Mouse (Mus musculus): ENCODE data around the gene Ugt1a7c. TPM values are rescaled to one million over a fixed set of nuclear protein-coding genes. Genes with fewer than 3 reads are reported as not detected.

The Ugt1a7c gene
- total RNA-seq, 2 experiments from 2014 or later: 0.23 to 0.62 TPM

GRCm38 (mm10) chr1:88261706-88262105 is 166.8 kb downstream of the Ugt1a7c start:
- no peak for DNase-seq

GRCm38 (mm10) chr1:88262255-88262654 is 167.4 kb downstream of the Ugt1a7c start:
- DNase-seq: no peak

DNA sequence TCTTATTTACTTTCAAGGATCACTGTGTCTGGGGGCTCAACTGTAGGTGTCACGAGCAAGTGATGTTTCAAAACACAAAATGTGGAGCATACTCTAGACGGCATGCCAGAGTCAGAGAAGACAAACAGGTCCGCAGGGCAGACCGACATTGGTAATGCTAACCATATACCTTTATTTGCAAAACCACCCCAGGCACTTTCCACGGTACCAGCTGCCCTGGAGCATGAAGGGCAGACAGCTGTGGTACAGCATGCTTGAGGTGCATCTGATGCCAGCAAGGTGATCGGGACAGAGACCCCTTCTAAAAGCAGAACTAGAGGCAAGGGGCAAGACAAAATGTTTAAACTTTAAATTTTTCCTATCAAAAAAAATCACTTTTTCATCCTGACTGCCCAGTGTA is 168.1 kb downstream of the Ugt1a7c start:
- DNase-seq: no peak

GRCm38 (mm10) chr1:88263778-88264177 is 168.9 kb downstream of the Ugt1a7c start:
- DNase-seq: no peak

DNA sequence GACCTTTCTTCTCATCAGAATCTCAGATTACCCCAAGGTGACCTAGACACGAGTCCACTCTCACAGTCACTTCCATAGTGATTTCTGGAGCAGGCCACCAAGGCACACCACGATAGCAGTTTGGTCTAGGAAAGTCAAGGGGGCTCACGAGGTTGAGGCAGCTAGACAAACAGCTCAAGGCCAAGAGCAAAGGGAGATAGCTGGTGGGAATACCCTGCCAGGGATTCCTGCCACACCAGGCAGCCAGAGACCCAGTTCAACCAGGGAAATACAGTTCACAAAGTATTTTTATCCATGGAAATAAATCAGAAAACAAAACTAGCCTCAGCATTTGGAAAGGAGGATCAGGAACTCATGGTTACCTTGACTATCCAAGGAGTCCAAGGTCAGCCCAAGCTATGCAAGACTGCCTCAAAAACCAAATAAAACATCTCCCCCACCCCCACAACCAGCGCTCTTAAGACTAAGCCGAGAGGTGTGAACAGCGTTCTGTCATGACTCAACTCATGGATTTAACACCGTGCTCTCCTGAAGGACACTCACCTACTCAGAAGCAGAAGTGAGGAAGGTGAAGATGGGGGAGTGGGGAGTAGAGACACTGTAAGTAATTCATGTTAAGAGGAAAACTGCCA is 169.5 kb downstream of the Ugt1a7c start:
- DNase-seq: no peak

- no peak for DNase-seq
These were observed 170.0 kb downstream of the Ugt1a7c start for GRCm38 (mm10) chr1:88264869-88265240.

- no peak for DNase-seq
These were observed 171.3 kb downstream of the Ugt1a7c start for GRCm38 (mm10) chr1:88266123-88266522.

DNA sequence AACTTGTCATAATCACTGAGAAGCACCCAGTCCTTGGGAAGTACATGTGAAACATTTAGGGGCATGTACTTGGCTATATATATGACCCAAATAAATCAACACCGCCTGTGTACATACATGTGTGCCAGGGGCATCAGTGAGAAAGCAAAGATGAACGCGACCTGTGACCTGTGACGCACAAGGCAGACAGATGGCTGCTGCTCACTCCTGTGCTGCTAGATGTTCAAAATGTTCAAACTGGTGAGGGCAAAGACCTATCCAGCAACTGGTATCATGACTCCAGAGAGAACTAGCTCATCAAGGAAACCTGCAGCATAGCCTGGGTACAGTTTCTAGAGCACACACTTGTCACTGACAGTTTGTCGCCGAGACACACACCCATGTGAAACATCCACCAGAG is 172.6 kb downstream of the Ugt1a7c start:
- DNase-seq: no peak

DNA sequence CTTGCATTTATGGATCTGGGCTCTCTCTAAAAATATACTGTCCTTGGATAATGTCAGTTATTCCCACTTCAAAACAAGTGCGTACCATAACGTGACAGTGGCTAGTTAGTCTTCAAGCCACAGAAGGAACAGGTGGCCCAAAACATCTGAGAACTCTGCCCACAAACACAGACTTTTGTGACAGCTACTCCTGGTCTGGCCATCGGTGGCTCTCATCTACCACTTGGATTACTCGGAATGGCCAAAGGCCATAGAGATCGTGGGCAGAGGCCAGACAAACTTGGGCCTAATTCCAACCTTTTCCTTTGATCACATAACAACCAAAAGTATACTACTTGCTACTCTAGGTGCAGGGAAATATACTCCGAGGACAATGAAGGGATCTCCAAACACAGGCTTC is 173.2 kb downstream of the Ugt1a7c start:
- DNase-seq: no peak

Other genes starting within 250 kb of the Ugt1a7c start
- 10 to 100 TPM; 28.5 to 34.6 TPM for gene Dgkd, start 241.8 kb upstream of the Ugt1a7c start, total RNA-seq (2021)
- gene Usp40, start 86.5 kb upstream of the Ugt1a7c start, total RNA-seq (2021): 10 to 100 TPM in 1 of 2 experiments, 1 to 10 TPM in 1; 9.0 to 10.6 TPM
- gene Ugt1a10, start 39.7 kb upstream of the Ugt1a7c start, total RNA-seq (2021): not detected
- gene Ugt1a9, start 24.3 kb upstream of the Ugt1a7c start, total RNA-seq (2021): not detected
- gene Ugt1a8, start 7.2 kb upstream of the Ugt1a7c start, total RNA-seq (2021): not detected
- 1 to 10 TPM in 1 of 2 experiments, under 1 TPM in 1; 0.49 to 2.1 TPM for gene Ugt1a6b, start 8.2 kb downstream of the Ugt1a7c start, total RNA-seq (2021)
- 1 to 10 TPM in 1 of 2 experiments, under 1 TPM in 1; 0.95 to 2.3 TPM for gene Ugt1a6a, start 39.7 kb downstream of the Ugt1a7c start, total RNA-seq (2021)
- gene Ugt1a5, start 71.0 kb downstream of the Ugt1a7c start, total RNA-seq (2021): not detected
- gene Ugt1a2, start 105.5 kb downstream of the Ugt1a7c start, total RNA-seq (2021): under 1 TPM in 1 of 2 experiments, not detected in 1; 0.27 TPM
- gene Dnajb3, start 110.7 kb downstream of the Ugt1a7c start, total RNA-seq (2021): under 1 TPM in 1 of 2 experiments, not detected in 1; 0.27 TPM
- gene Ugt1a1, start 116.9 kb downstream of the Ugt1a7c start, total RNA-seq (2021): under 1 TPM in 1 of 2 experiments, not detected in 1; 0.13 TPM
- not detected for gene Mroh2a, start 131.9 kb downstream of the Ugt1a7c start, total RNA-seq (2021)
- gene Hjurp, start 182.6 kb downstream of the Ugt1a7c start, total RNA-seq (2021): 1 to 10 TPM; 7.8 to 8.7 TPM
- gene Trpm8, start 182.6 kb downstream of the Ugt1a7c start, total RNA-seq (2021): not detected